Mouse (Mus musculus) intestine, embryonic 16.5 days (tissue): ENCODE data around the gene Srebf1. TPM values are rescaled to one million over a fixed set of nuclear protein-coding genes. Genes with fewer than 3 reads are reported as not detected.

Experiments used
- ATAC-seq: fragments of 200-750 bp; cut with Nextera tagmentation; 2 replicates; pipeline ENCODE4 v1.8.0; 2017; ENCODE audit warnings: moderate TSS enrichment, moderate library complexity
- H3K27ac ChIP-seq: fragments of 300-500 bp; sonication (generic); 2 replicates; pipeline ENCODE4 v1.5.1; 2014; ENCODE audit warnings: mild to moderate bottlenecking, low read length
- H3K27me3 ChIP-seq: fragments of 300-500 bp; sonication (generic); replicated peaks from 2 replicates; pipeline ENCODE4 v1.6.1; 2014; ENCODE audit warnings: low read length, control low read depth, mixed read lengths; ENCODE audit not compliant: control insufficient read depth, insufficient read depth
- H3K36me3 ChIP-seq: fragments of 300-500 bp; sonication (generic); 2 replicates; pipeline ENCODE4 v1.6.1; 2014; ENCODE audit warnings: low read length, control low read depth; ENCODE audit not compliant: control insufficient read depth, insufficient read depth
- H3K4me1 ChIP-seq: fragments of 300-500 bp; sonication (generic); 2 replicates; pipeline ENCODE4 v1.6.1; 2014; ENCODE audit warnings: low read length, control low read depth, mixed read lengths; ENCODE audit not compliant: control insufficient read depth, insufficient read depth
- H3K4me2 ChIP-seq: fragments of 300-500 bp; sonication (generic); 2 replicates; pipeline ENCODE4 v1.6.1; 2014; ENCODE audit warnings: low read depth, low read length, control low read depth
- H3K4me3 ChIP-seq: fragments of 300-500 bp; sonication (generic); 2 replicates; pipeline ENCODE4 v1.5.1; 2014; ENCODE audit warnings: mild to moderate bottlenecking, low read length
- H3K9ac ChIP-seq: fragments of 300-500 bp; sonication (generic); 2 replicates; pipeline ENCODE4 v1.6.1; 2014; ENCODE audit warnings: low read depth, low read length
- H3K9me3 ChIP-seq: fragments of 300-500 bp; sonication (generic); 2 replicates; pipeline ENCODE4 v1.6.1; 2016; ENCODE audit warnings: low read length, control low read depth; ENCODE audit not compliant: control insufficient read depth
- WGBS: fragments of 180-500 bp; shearing (Covaris S2); extraction: QIAGEN DNeasy Blood & Tissue Kit; methylation state at CpG from one replicate; pipeline ENCODE4 v1.1.7; 2014; 5-methylcytosine and 5-hydroxymethylcytosine counted together
- microRNA-seq: library from miRNA; unstranded; fragments of <30 nt; microRNA quantifications from one replicate; pipeline ENCODE4, GENCODE M21; 2016
- polyA plus RNA-seq: library from polyadenylated mRNA; unstranded; fragments of >200 nt; fragmentation: Nextera tagmentation; extraction: Ambion mirVana; gene quantifications from 2 replicates; pipeline ENCODE4 v1.2.1, GENCODE M21; 2015

Gene Srebf1
- polyA plus RNA-seq, 1 experiment from 2014 or later = 81.0 TPM

GRCm38 (mm10) chr11:60155690-60156089 is 66.7 kb downstream of the Srebf1 start:
- Histone ChIP-seq H3K9ac (no peak overlapping the region), H3K9me3 (no peaks in the 10 kb centered on the region), H3K4me2 (no peak overlapping the region), H3K27me3 (no peaks in the 10 kb centered on the region), H3K4me1 (peaks cover 3% of the 10 kb centered on the region; the same call in 1 of the 2 replicates), H3K4me3 (no peak overlapping the region), H3K27ac (no peak overlapping the region), H3K36me3 (no peaks in the 10 kb centered on the region; the same call in 1 of the 2 replicates)
- no peak for ATAC-seq
- 81% methylated on average over 5 of the region's 5 CpGs for WGBS

DNA sequence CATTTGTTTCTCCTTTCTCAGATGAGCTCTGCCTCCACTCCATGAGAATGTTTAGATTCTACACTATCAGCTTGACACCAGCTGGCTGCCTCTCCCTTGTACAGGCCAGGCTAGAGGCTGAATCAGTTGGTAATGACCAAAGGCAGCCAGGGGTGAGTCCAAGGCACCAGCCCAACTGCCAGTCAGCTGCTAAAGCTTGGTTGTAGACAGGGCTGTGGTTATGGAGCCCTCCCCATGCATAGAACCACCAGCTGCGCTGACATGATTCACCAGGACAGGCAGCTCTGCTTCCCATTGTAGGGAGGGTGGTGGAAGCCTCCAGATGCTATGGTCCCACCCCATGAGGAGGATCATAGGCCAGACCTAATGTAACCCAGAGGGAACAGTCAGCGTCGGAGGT is 68.4 kb downstream of the Srebf1 start:
- Histone ChIP-seq H3K36me3 (no peaks in the 10 kb centered on the region; the same call in 1 of the 2 replicates), H3K9ac (no peak overlapping the region), H3K4me1 (no peaks in the 10 kb centered on the region), H3K27ac (no peak overlapping the region), H3K9me3 (no peaks in the 10 kb centered on the region), H3K27me3 (no peaks in the 10 kb centered on the region), H3K4me3 (no peak overlapping the region), H3K4me2 (no peak overlapping the region)
- ATAC-seq = no peak
- 83% methylated on average over 3 of the region's 3 CpGs for WGBS

- Histone ChIP-seq H3K27me3 (no peaks in the 10 kb centered on the region), H3K4me3 (no peak overlapping the region), H3K4me2 (no peak overlapping the region), H3K27ac (no peak overlapping the region), H3K9me3 (no peaks in the 10 kb centered on the region), H3K9ac (no peak overlapping the region), H3K4me1 (no peaks in the 10 kb centered on the region; the same call in 1 of the 2 replicates), H3K36me3 (no peaks in the 10 kb centered on the region; the same call in 1 of the 2 replicates)
- 81% methylated on average over 1 of the region's 1 CpGs for WGBS
- no peak for ATAC-seq
Measured at GRCm38 (mm10) chr11:60152339-60152738, 70.0 kb downstream of the Srebf1 start.

GRCm38 (mm10) chr11:60150677-60151076 is 71.7 kb downstream of the Srebf1 start:
- WGBS = 65% methylated on average over 3 of the region's 3 CpGs
- H3K4me1 ChIP-seq = peaks cover 4% of the 10 kb centered on the region; the same call in 1 of the 2 replicates
- no peak overlapping the region; the same call in 1 of the 2 replicates for H3K27ac ChIP-seq
- H3K9ac ChIP-seq = no peak overlapping the region
- ATAC-seq = no peak
- H3K27me3 ChIP-seq = no peaks in the 10 kb centered on the region
- no peaks in the 10 kb centered on the region for H3K9me3 ChIP-seq
- H3K4me3 ChIP-seq = no peak overlapping the region
- H3K36me3 ChIP-seq = no peaks in the 10 kb centered on the region; the same call in 1 of the 2 replicates
- H3K4me2 ChIP-seq = no peak overlapping the region

Small RNA genes lying within 50 kb of the gene (microRNA-seq; reads per million reads assigned to microRNA genes)
- gene Mir6921 = not detected
- not detected for gene Mir6922

Other genes starting within 250 kb of the Srebf1 start
- gene Pemt, start 176.1 kb downstream of the Srebf1 start, polyA plus RNA-seq = 6.7 and 8.7 TPM in 2 replicates
- 12.4 and 12.5 TPM in 2 replicates for gene Rai1, start 117.6 kb downstream of the Srebf1 start, polyA plus RNA-seq
- 29.6 and 33.8 TPM in 2 replicates for gene Tom1l2, start 130.3 kb upstream of the Srebf1 start, polyA plus RNA-seq
- 1.9 and 2.2 TPM in 2 replicates for gene Drc3, start 130.7 kb upstream of the Srebf1 start, polyA plus RNA-seq
- 20.4 and 22.4 TPM in 2 replicates for gene Gid4, start 194.6 kb upstream of the Srebf1 start, polyA plus RNA-seq
- gene Atpaf2, start 195.9 kb upstream of the Srebf1 start, polyA plus RNA-seq = 72.0 and 78.9 TPM in 2 replicates
- gene Drg2, start 232.0 kb upstream of the Srebf1 start, polyA plus RNA-seq = 102 and 107 TPM in 2 replicates
- 0.06 TPM in 2 replicates for gene Myo15, start 246.8 kb upstream of the Srebf1 start, polyA plus RNA-seq